Comparison of ENCODE assay signal across 16 mouse cellular contexts in the genomic region with DNA sequence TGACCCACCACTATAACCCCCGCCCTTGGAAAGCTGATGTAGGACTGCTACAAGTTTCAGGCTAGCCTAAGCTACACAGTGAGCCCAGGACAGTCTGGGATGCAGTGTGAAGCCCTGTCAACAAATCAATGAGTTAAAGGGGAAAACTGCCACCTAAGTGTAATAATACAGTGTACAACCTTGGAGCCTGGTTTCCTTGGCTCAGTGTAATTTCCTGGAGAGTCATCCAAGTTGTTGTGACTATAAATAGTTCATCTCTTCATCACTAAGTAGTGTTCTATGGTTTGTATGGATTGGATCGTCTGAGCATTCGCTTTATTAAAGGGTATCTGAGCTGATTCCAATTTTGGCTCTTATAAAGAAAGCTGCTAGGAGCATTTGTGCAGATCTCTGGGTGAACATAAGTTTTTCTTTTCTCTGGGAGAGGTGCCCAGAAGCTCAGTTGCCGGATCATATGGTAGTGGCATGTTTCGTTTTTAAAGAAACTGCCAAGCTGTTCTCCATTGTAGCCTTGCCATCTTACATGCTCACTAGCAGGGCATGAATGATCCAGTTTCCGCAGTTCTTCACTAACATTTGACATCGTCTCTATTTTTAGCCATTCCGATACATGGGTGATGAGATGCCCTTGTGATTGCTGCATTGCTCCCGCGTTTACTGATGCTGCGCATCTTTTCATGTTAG. TPM values are rescaled to one million over a fixed set of nuclear protein-coding genes. Genes with fewer than 3 reads are reported as not detected.
DNase-seq lines count a peak whose midpoint lies in the region; ATAC-seq and TF ChIP-seq lines count a peak whose summit lies in the region.
"Had no signal": no experiment of that assay in that cellular context is flagged by ENCODE, and none has a peak within 500 bp of the region (broad histone marks: within the 10 kb centered on the region; RNA-seq: fewer than 3 reads in every experiment).

No protein-coding gene starts in this region.

- WGBS in forebrain, embryonic 15.5 days, result 69% methylated on average over 11 of the region's 11 CpGs
- WGBS in forebrain, embryonic 11.5 days, result 90% methylated on average over 11 of the region's 11 CpGs
- WGBS in limb, embryonic 14.5 days, result 83% methylated on average over 11 of the region's 11 CpGs
- WGBS in limb, embryonic 10.5 days, result 92% methylated on average over 11 of the region's 11 CpGs
- 59% methylated on average over 11 of the region's 11 CpGs for WGBS in embryonic facial prominence, embryonic 15.5 days
- 69% methylated on average over 11 of the region's 11 CpGs for WGBS in limb, embryonic 15.5 days

- H3K9me3 ChIP-seq in forebrain, embryonic 15.5 days, result no peaks in the 10 kb centered on the region
- H3K9me3 ChIP-seq in forebrain, embryonic 11.5 days (ENCODE audit: control insufficient read depth, low read length), result no peaks in the 10 kb centered on the region
- no peaks in the 10 kb centered on the region for H3K9me3 ChIP-seq in limb, embryonic 14.5 days (ENCODE audit: control insufficient read depth, low read length)
- no peaks in the 10 kb centered on the region for H3K9me3 ChIP-seq in limb, embryonic 10.5 days (replicated peaks)
- H3K9me3 ChIP-seq in embryonic facial prominence, embryonic 15.5 days (replicated peaks), result no peaks in the 10 kb centered on the region
- H3K9me3 ChIP-seq in limb, embryonic 15.5 days, result no peaks in the 10 kb centered on the region
- H3K9me3 ChIP-seq: hindbrain, embryonic 10.5 days had no signal

- no peaks in the 10 kb centered on the region for H3K27me3 ChIP-seq in forebrain, embryonic 15.5 days
- no peaks in the 10 kb centered on the region for H3K27me3 ChIP-seq in forebrain, embryonic 11.5 days (ENCODE audit: control insufficient read depth, insufficient read depth, low read length)
- H3K27me3 ChIP-seq in limb, embryonic 14.5 days (ENCODE audit: control insufficient read depth, insufficient read depth, low read length), result no peaks in the 10 kb centered on the region
- no peaks in the 10 kb centered on the region for H3K27me3 ChIP-seq in limb, embryonic 10.5 days (ENCODE audit: low read depth, poor library complexity, severe bottlenecking)
- H3K27me3 ChIP-seq in embryonic facial prominence, embryonic 15.5 days, result no peaks in the 10 kb centered on the region
- no peaks in the 10 kb centered on the region for H3K27me3 ChIP-seq in limb, embryonic 15.5 days

- H3K36me3 ChIP-seq in forebrain, embryonic 15.5 days, result no peaks in the 10 kb centered on the region
- no peaks in the 10 kb centered on the region for H3K36me3 ChIP-seq in forebrain, embryonic 11.5 days (ENCODE audit: control insufficient read depth, insufficient read depth, low read length)
- H3K36me3 ChIP-seq in limb, embryonic 14.5 days (ENCODE audit: control insufficient read depth, insufficient read depth, low read length), result no peaks in the 10 kb centered on the region
- H3K36me3 ChIP-seq in limb, embryonic 10.5 days, result no peaks in the 10 kb centered on the region
- no peaks in the 10 kb centered on the region for H3K36me3 ChIP-seq in embryonic facial prominence, embryonic 15.5 days
- no peaks in the 10 kb centered on the region for H3K36me3 ChIP-seq in limb, embryonic 15.5 days
- H3K36me3 ChIP-seq: hindbrain, embryonic 10.5 days had no signal

- TF ChIP-seq POLR2A in limb, embryonic 14.5 days (IDR thresholded peaks at IDR 0.05; ENCODE audit: borderline replicate concordance, extremely low read depth, insufficient read depth, insufficient read length), result no peak

- H3K4me1 ChIP-seq in forebrain, embryonic 15.5 days, result peaks cover 21% of the 10 kb centered on the region
- H3K4me1 ChIP-seq in forebrain, embryonic 11.5 days (replicated peaks; ENCODE audit: control insufficient read depth, insufficient read depth, low read length), result no peaks in the 10 kb centered on the region
- no peaks in the 10 kb centered on the region for H3K4me1 ChIP-seq in limb, embryonic 14.5 days (ENCODE audit: control insufficient read depth, insufficient read depth, low read length)
- H3K4me1 ChIP-seq in limb, embryonic 10.5 days, result no peaks in the 10 kb centered on the region; the same call in 1 of the 2 replicates
- H3K4me1 ChIP-seq in embryonic facial prominence, embryonic 15.5 days, result peaks cover 24% of the 10 kb centered on the region
- peaks cover 24% of the 10 kb centered on the region; the same call in 1 of the 2 replicates for H3K4me1 ChIP-seq in limb, embryonic 15.5 days

- ATAC-seq in forebrain, embryonic 15.5 days (replicated peaks), result peak; percentile 80
- ATAC-seq in forebrain, embryonic 11.5 days (replicated peaks; ENCODE audit: low FRiP score), result no peak
- ATAC-seq in limb, embryonic 14.5 days (ENCODE audit: low FRiP score, low read depth), result no peak
- ATAC-seq in embryonic facial prominence, embryonic 15.5 days (ENCODE audit: insufficient number of reproducible peaks, low FRiP score, low TSS enrichment, low read depth), result no peak
- ATAC-seq in limb, embryonic 15.5 days (ENCODE audit: insufficient number of reproducible peaks, low FRiP score, low TSS enrichment, low read depth), result 0 out of 2 replicates have a peak, but pooled peaks have one; percentile 30
- ATAC-seq: liver, postnatal 0 days had no signal

- H3K4me2 ChIP-seq in forebrain, embryonic 15.5 days (replicated peaks), result no peak overlapping the region
- H3K4me2 ChIP-seq in forebrain, embryonic 11.5 days (ENCODE audit: low read depth, low read length, severe bottlenecking), result no peak overlapping the region
- H3K4me2 ChIP-seq in limb, embryonic 14.5 days (replicated peaks; ENCODE audit: low read depth, low read length, severe bottlenecking), result no peak overlapping the region
- 0 out of 2 replicates have a peak overlapping the region, but pooled peaks have one; percentile 4 for H3K4me2 ChIP-seq in embryonic facial prominence, embryonic 15.5 days (replicated peaks)
- H3K4me2 ChIP-seq in limb, embryonic 15.5 days, result no peak overlapping the region

- no peak overlapping the region for H3K4me3 ChIP-seq in forebrain, embryonic 15.5 days
- no peak overlapping the region for H3K4me3 ChIP-seq in forebrain, embryonic 11.5 days (ENCODE audit: low read depth, low read length)
- H3K4me3 ChIP-seq in limb, embryonic 14.5 days (replicated peaks; ENCODE audit: low read length), result no peak overlapping the region
- H3K4me3 ChIP-seq in limb, embryonic 10.5 days, result no peak overlapping the region
- no peak overlapping the region for H3K4me3 ChIP-seq in embryonic facial prominence, embryonic 15.5 days (replicated peaks)
- no peak overlapping the region for H3K4me3 ChIP-seq in limb, embryonic 15.5 days
- H3K4me3 ChIP-seq: hindbrain, embryonic 10.5 days had no signal

- H3K9ac ChIP-seq in forebrain, embryonic 15.5 days (replicated peaks), result no peak overlapping the region
- H3K9ac ChIP-seq in forebrain, embryonic 11.5 days (ENCODE audit: low read length), result no peak overlapping the region
- no peak overlapping the region for H3K9ac ChIP-seq in limb, embryonic 14.5 days (ENCODE audit: low read depth, low read length, severe bottlenecking)
- no peak overlapping the region for H3K9ac ChIP-seq in embryonic facial prominence, embryonic 15.5 days
- H3K9ac ChIP-seq in limb, embryonic 15.5 days, result no peak overlapping the region
- H3K9ac ChIP-seq: liver, postnatal 0 days had no signal

- H3K27ac ChIP-seq in forebrain, embryonic 15.5 days (replicated peaks), result peak overlapping the region; percentile 60
- no peak overlapping the region for H3K27ac ChIP-seq in forebrain, embryonic 11.5 days (ENCODE audit: low read depth, low read length)
- H3K27ac ChIP-seq in limb, embryonic 14.5 days (replicated peaks; ENCODE audit: low read depth, low read length), result no peak overlapping the region
- H3K27ac ChIP-seq in limb, embryonic 10.5 days, result no peak overlapping the region
- H3K27ac ChIP-seq in embryonic facial prominence, embryonic 15.5 days (replicated peaks), result peak overlapping the region; percentile 65
- H3K27ac ChIP-seq in limb, embryonic 15.5 days, result peak overlapping the region; percentile 43; the same call in 1 of the 2 replicates
- H3K27ac ChIP-seq: hindbrain, embryonic 10.5 days had no signal

- DNase-seq in forebrain, embryonic 11.5 days (ENCODE audit: low spot score), result no peak
- peak; percentile 13 for DNase-seq in limb, embryonic 14.5 days (ENCODE audit: low spot score)
- DNase-seq in limb, embryonic 10.5 days (ENCODE audit: low spot score), result no peak
- no peak for DNase-seq in natural killer cell, adult 2 months (ENCODE audit: low spot score in 2 of 2)
- DNase-seq in c-Kit-positive CD71-positive TER-119-positive erythroid progenitor cells, embryonic 14.5 days (ENCODE audit: low spot score), result no peak
- DNase-seq: adrenal gland, postnatal 10 days; cerebellum, adult 11-12 months; kidney, adult 11 months; liver, postnatal 0 days; midbrain, embryonic 14.5 days had no signal

RNA-seq across cellular contexts. Expression of gene BC048562, which starts 5.1 kb away (rescaled TPM):
- not detected in 2 replicates for polyA plus RNA-seq in forebrain, embryonic 15.5 days (2015; fragmentation: Nextera tagmentation; extraction: Ambion mirVana)
- polyA plus RNA-seq in forebrain, embryonic 11.5 days (2014; fragmentation: Nextera tagmentation; extraction: Ambion mirVana), result not detected in 2 replicates
- not detected in 2 replicates for polyA plus RNA-seq in limb, embryonic 14.5 days (2012; rRNA removed)
- polyA plus RNA-seq in limb, embryonic 14.5 days (2014; fragmentation: Nextera tagmentation; extraction: Ambion mirVana), result not detected in 2 replicates
- polyA plus RNA-seq in limb, embryonic 10.5 days (2016; fragmentation: Nextera tagmentation; extraction: Ambion mirVana), result not detected in 2 replicates
- not detected in 2 replicates for polyA plus RNA-seq in embryonic facial prominence, embryonic 15.5 days (2015; fragmentation: Nextera tagmentation; extraction: Ambion mirVana)
- polyA plus RNA-seq in limb, embryonic 15.5 days (2015; fragmentation: Nextera tagmentation; extraction: Ambion mirVana), result not detected in 2 replicates
- polyA plus RNA-seq: embryonic facial prominence, embryonic 11.5 days; hindbrain, embryonic 10.5 days; liver, postnatal 0 days; midbrain, embryonic 14.5 days; thymus, postnatal 0 days had no signal

RNA-seq across cellular contexts. Expression of gene Ccdc36, which starts 13.1 kb away (rescaled TPM):
- polyA plus RNA-seq in forebrain, embryonic 15.5 days (2015; fragmentation: Nextera tagmentation; extraction: Ambion mirVana), result 0.93 and 1.0 TPM in 2 replicates
- polyA plus RNA-seq in forebrain, embryonic 11.5 days (2014; fragmentation: Nextera tagmentation; extraction: Ambion mirVana), result 0.69 and 0.89 TPM in 2 replicates
- 1.5 and 2.2 TPM in 2 replicates for polyA plus RNA-seq in limb, embryonic 14.5 days (2012; rRNA removed)
- 1.3 and 1.7 TPM in 2 replicates for polyA plus RNA-seq in limb, embryonic 14.5 days (2014; fragmentation: Nextera tagmentation; extraction: Ambion mirVana)
- 1.1 and 1.3 TPM in 2 replicates for polyA plus RNA-seq in limb, embryonic 10.5 days (2016; fragmentation: Nextera tagmentation; extraction: Ambion mirVana)
- polyA plus RNA-seq in embryonic facial prominence, embryonic 15.5 days (2015; fragmentation: Nextera tagmentation; extraction: Ambion mirVana), result 1.2 and 1.3 TPM in 2 replicates
- 1.2 and 1.3 TPM in 2 replicates for polyA plus RNA-seq in limb, embryonic 15.5 days (2015; fragmentation: Nextera tagmentation; extraction: Ambion mirVana)

RNA-seq across cellular contexts. Expression of gene Ccdc71, which starts 18.9 kb away (rescaled TPM):
- polyA plus RNA-seq in forebrain, embryonic 15.5 days (2015; fragmentation: Nextera tagmentation; extraction: Ambion mirVana), result 60.9 and 61.6 TPM in 2 replicates
- 42.5 and 45.2 TPM in 2 replicates for polyA plus RNA-seq in forebrain, embryonic 11.5 days (2014; fragmentation: Nextera tagmentation; extraction: Ambion mirVana)
- polyA plus RNA-seq in limb, embryonic 14.5 days (2012; rRNA removed), result 29.2 and 34.4 TPM in 2 replicates
- 45.4 and 49.8 TPM in 2 replicates for polyA plus RNA-seq in limb, embryonic 14.5 days (2014; fragmentation: Nextera tagmentation; extraction: Ambion mirVana)
- 62.8 and 65.8 TPM in 2 replicates for polyA plus RNA-seq in limb, embryonic 10.5 days (2016; fragmentation: Nextera tagmentation; extraction: Ambion mirVana)
- polyA plus RNA-seq in embryonic facial prominence, embryonic 15.5 days (2015; fragmentation: Nextera tagmentation; extraction: Ambion mirVana), result 58.6 and 60.7 TPM in 2 replicates
- 56.3 and 57.8 TPM in 2 replicates for polyA plus RNA-seq in limb, embryonic 15.5 days (2015; fragmentation: Nextera tagmentation; extraction: Ambion mirVana)

RNA-seq across cellular contexts. Expression of gene Klhdc8b, which starts 20.0 kb away (rescaled TPM):
- polyA plus RNA-seq in forebrain, embryonic 15.5 days (2015; fragmentation: Nextera tagmentation; extraction: Ambion mirVana), result 55.7 and 62.2 TPM in 2 replicates
- 49.5 and 53.9 TPM in 2 replicates for polyA plus RNA-seq in forebrain, embryonic 11.5 days (2014; fragmentation: Nextera tagmentation; extraction: Ambion mirVana)
- polyA plus RNA-seq in limb, embryonic 14.5 days (2012; rRNA removed), result 43.1 and 60.6 TPM in 2 replicates
- 27.7 and 32.2 TPM in 2 replicates for polyA plus RNA-seq in limb, embryonic 14.5 days (2014; fragmentation: Nextera tagmentation; extraction: Ambion mirVana)
- 10.9 and 17.8 TPM in 2 replicates for polyA plus RNA-seq in limb, embryonic 10.5 days (2016; fragmentation: Nextera tagmentation; extraction: Ambion mirVana)
- polyA plus RNA-seq in embryonic facial prominence, embryonic 15.5 days (2015; fragmentation: Nextera tagmentation; extraction: Ambion mirVana), result 33.4 and 35.7 TPM in 2 replicates
- polyA plus RNA-seq in limb, embryonic 15.5 days (2015; fragmentation: Nextera tagmentation; extraction: Ambion mirVana), result 30.6 and 32.5 TPM in 2 replicates

RNA-seq across cellular contexts. Expression of gene Lamb2, which starts 38.2 kb away (rescaled TPM):
- 15.7 and 18.8 TPM in 2 replicates for polyA plus RNA-seq in forebrain, embryonic 15.5 days (2015; fragmentation: Nextera tagmentation; extraction: Ambion mirVana)
- 31.8 and 40.9 TPM in 2 replicates for polyA plus RNA-seq in forebrain, embryonic 11.5 days (2014; fragmentation: Nextera tagmentation; extraction: Ambion mirVana)
- 214 and 236 TPM in 2 replicates for polyA plus RNA-seq in limb, embryonic 14.5 days (2012; rRNA removed)
- polyA plus RNA-seq in limb, embryonic 14.5 days (2014; fragmentation: Nextera tagmentation; extraction: Ambion mirVana), result 59.0 and 69.4 TPM in 2 replicates
- polyA plus RNA-seq in limb, embryonic 10.5 days (2016; fragmentation: Nextera tagmentation; extraction: Ambion mirVana), result 19.7 and 31.6 TPM in 2 replicates
- polyA plus RNA-seq in embryonic facial prominence, embryonic 15.5 days (2015; fragmentation: Nextera tagmentation; extraction: Ambion mirVana), result 70.2 and 71.7 TPM in 2 replicates
- 78.4 and 79.9 TPM in 2 replicates for polyA plus RNA-seq in limb, embryonic 15.5 days (2015; fragmentation: Nextera tagmentation; extraction: Ambion mirVana)

Comparison
In these comparisons a context has a peak if more than half of its experiments do, and no peak if none do; other contexts are left out.
1. ATAC-seq: peak in forebrain, embryonic 15.5 days (single experiment) and limb, embryonic 15.5 days (single experiment); none in forebrain, embryonic 11.5 days (single experiment), limb, embryonic 14.5 days (single experiment) and embryonic facial prominence, embryonic 15.5 days (single experiment).
2. H3K27ac ChIP-seq: peak in forebrain, embryonic 15.5 days (single experiment), embryonic facial prominence, embryonic 15.5 days (single experiment) and limb, embryonic 15.5 days (single experiment); none in forebrain, embryonic 11.5 days (single experiment), limb, embryonic 14.5 days (single experiment) and limb, embryonic 10.5 days (single experiment).